Mouse (Mus musculus): ENCODE results near the gene Usp36.

Gene Usp36

DNA sequence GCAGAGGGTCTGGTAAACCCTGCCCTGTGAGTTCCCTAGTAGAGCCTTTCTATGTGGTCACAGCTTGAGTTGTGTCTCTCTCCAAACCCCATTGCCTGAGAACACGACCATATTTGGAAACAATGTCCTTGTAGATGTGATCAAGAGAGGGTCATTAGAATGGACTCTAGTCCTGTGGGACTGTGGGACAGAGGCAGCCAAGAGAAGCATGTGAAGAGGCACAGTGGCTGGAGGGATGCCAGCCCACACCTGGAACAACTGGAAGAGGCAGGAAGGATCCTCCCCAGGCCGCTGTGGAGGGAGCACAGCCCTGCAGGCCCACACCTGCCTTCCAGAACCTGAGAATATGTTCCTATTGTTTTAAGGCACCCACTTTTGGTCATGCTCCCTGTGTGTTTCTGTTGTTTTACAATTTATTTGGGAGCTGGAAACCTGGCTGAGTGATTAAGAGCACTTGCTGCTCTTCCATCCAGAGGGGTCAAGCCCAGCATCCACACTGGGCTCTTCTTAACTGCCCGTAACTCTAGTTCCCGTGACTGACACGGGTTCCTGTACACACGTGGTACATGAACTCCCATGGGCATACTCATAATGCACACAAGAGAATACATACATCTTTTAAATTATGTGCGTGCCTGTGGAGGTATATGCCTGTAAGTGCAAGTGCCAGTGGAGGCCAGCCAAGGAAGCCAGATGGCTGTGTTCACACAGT lies 36.4 kb downstream of the Usp36 start:
- Histone ChIP-seq H3K9me3 (ENCODE audit: low read length) (no peaks in the 10 kb centered on the region), H3K27me3 (ENCODE audit: insufficient read depth, low read length) (no peaks in the 10 kb centered on the region), H3K36me3 (ENCODE audit: insufficient read depth, low read length) (peaks cover 27% of the 10 kb centered on the region), H3K4me1 (replicated peaks; ENCODE audit: low read depth, low read length) (peaks cover 51% of the 10 kb centered on the region), H3K4me3 (replicated peaks; ENCODE audit: low read length) (no peak overlapping the region)
- TF ChIP-seq CTCF (conservative IDR thresholded peaks at IDR 0.05; ENCODE audit: low read length) (no peak), POU5F1 (IDR thresholded peaks at IDR 0.05; ENCODE audit: borderline replicate concordance, low read length) (no peak), NANOG (IDR thresholded peaks at IDR 0.05; ENCODE audit: borderline replicate concordance, low read length) (no peak)

DNA sequence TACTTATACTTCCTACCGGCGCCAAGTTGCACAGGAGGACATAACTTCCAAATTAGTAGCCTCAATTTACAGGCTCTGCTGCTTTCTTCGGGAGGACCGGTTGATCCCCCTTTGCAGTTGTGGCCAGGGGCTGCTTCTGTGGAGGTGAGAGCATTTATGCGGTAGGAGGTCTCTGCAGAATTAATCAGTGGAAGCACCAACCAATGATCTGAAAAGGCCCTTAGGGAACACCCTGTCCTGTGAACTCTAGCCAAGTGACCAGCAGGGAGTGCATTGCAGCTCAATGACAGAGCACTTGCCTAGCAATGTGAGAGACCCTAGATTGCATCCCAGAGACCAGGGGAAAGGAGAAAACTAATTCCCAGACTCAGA lies 41.0 kb downstream of the Usp36 start:
- Histone ChIP-seq H3K27me3 (ENCODE audit: insufficient read depth, low read length) (peaks cover 24% of the 10 kb centered on the region), H3K4me1 (replicated peaks; ENCODE audit: low read depth, low read length) (peaks cover 33% of the 10 kb centered on the region), H3K9me3 (ENCODE audit: low read length) (no peaks in the 10 kb centered on the region), H3K4me3 (replicated peaks; ENCODE audit: low read length) (peak overlapping the region; percentile 65), H3K36me3 (ENCODE audit: insufficient read depth, low read length) (no peaks in the 10 kb centered on the region)
- no peak for TF ChIP-seq CTCF (conservative IDR thresholded peaks at IDR 0.05; ENCODE audit: low read length)
- no peak for TF ChIP-seq POU5F1 (IDR thresholded peaks at IDR 0.05; ENCODE audit: borderline replicate concordance, low read length)
- no peak for TF ChIP-seq NANOG (IDR thresholded peaks at IDR 0.05; ENCODE audit: borderline replicate concordance, low read length)

DNA sequence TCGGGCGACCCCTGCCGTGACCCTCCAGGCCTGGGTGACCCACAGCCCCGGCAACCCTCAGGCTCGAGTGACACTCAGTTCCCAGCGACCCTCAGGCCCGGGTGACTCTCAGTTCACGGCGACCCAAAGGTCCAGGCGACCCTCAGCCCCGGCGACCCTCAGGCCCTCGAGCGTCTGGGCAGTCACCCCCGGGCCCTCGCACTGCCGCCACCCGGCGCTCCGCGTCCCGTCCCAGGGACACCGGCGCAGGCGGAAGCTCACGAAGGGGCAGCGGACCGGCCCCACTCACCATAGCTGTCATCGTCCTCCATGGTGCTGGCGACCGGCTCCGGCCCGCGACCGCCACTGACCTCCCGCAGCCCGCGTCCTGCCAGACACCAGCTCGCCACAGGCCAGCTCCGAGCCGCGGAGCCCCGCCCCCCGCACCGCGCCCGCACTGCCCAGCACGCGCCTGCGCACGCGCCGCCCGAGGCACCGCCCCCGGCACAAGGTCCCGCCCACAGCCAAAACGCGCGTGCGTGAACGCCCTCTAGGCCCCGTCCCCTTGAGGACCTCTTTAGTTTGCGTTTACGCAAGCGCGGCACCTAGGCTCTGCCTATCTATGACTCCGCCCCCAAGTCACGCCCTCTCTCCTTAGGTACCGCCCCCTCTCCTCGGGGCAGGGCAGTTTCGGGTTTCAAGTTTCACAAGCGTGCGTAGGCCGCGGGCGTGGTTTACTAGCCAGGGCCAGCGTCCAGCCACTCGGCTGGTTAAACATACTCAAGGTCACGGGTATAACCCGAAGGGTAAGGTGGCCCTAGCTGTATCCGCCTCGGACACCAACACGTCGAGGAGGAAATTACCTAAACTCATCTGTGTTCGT lies 41.7 kb downstream of the Usp36 start, which contains the start of gene Cyth1:
Cyth1 (minus strand) TSS at position 443 of the 862 bp plus-strand sequence.
- Histone ChIP-seq H3K36me3 (ENCODE audit: insufficient read depth, low read length) (no peaks in the 10 kb centered on the region), H3K4me3 (replicated peaks; ENCODE audit: low read length) (peak within 1 kb of the TSS; percentile 88), H3K9me3 (ENCODE audit: low read length) (no peaks in the 10 kb centered on the region), H3K27me3 (ENCODE audit: insufficient read depth, low read length) (peaks cover 24% of the 10 kb centered on the region), H3K4me1 (replicated peaks; ENCODE audit: low read depth, low read length) (peaks cover 27% of the 10 kb centered on the region)
- TF ChIP-seq NANOG (IDR thresholded peaks at IDR 0.05; ENCODE audit: borderline replicate concordance, low read length) (no peak), POU5F1 (IDR thresholded peaks at IDR 0.05; ENCODE audit: borderline replicate concordance, low read length) (no peak), CTCF (conservative IDR thresholded peaks at IDR 0.05; ENCODE audit: low read length) (no peak)

DNA sequence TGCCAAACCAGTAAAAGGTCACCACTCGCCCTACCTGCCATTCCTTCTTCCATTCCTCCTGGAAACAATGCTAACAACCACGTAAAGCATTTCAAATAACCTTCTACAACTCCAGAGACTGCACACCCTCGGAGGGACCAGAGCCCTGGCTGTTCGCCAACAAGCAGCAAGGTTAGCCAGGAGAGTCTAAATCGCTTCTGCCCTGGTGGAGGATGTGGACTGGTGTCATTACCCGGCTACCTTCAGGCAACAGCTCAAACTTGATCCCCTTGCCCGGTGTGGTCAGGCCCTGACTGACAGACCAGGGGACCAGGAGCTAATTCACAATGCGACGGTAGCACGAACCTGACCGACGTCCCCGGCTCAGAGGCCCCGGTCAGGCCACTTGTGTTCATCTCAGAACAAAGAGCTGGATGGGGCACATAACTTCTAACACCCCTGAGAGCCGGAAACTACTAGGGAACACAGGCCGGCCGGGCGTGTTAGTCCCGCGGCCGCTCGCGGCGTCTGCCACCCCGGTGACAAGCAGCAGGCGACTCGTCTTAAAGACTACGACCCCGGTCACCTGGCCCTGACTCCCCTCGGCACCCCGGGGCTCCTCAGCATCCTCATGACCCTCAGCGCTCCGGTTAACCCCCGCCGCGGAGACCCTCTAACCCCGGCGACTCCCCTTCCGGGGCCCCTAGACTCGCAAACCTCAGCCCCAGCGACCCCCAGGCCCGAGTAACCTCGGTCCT lies 42.5 kb downstream of the Usp36 start:
- Histone ChIP-seq H3K36me3 (ENCODE audit: insufficient read depth, low read length) (no peaks in the 10 kb centered on the region), H3K4me3 (replicated peaks; ENCODE audit: low read length) (peak overlapping the region; percentile 88), H3K27me3 (ENCODE audit: insufficient read depth, low read length) (peaks cover 24% of the 10 kb centered on the region), H3K9me3 (ENCODE audit: low read length) (no peaks in the 10 kb centered on the region), H3K4me1 (replicated peaks; ENCODE audit: low read depth, low read length) (peaks cover 25% of the 10 kb centered on the region)
- TF ChIP-seq NANOG (IDR thresholded peaks at IDR 0.05; ENCODE audit: borderline replicate concordance, low read length) (no peak), POU5F1 (IDR thresholded peaks at IDR 0.05; ENCODE audit: borderline replicate concordance, low read length) (no peak), CTCF (conservative IDR thresholded peaks at IDR 0.05; ENCODE audit: low read length) (no peak)

DNA sequence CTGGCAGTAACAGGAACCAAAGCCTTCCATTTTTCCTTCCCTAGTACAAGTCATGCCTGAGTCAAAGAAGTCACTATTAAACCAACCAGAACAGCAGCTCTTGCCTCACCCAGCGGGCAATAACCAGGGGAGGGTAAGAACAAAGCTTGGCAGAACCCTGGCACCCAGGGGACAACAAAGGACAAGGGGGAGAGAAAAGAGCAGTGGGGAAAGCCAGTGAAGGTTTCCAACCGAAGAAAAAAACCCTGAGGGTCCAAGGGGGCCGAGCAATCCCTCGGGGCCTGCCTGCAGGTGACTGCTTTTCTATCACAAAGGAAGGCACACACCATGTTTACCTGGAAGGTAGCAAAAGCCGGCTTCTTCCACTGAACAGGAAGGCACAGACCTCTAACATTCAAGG lies 43.3 kb downstream of the Usp36 start:
- TF ChIP-seq POU5F1 (IDR thresholded peaks at IDR 0.05; ENCODE audit: borderline replicate concordance, low read length) (no peak), NANOG (IDR thresholded peaks at IDR 0.05; ENCODE audit: borderline replicate concordance, low read length) (no peak)
- Histone ChIP-seq H3K4me3 (replicated peaks; ENCODE audit: low read length) (no peak overlapping the region), H3K4me1 (replicated peaks; ENCODE audit: low read depth, low read length) (peaks cover 25% of the 10 kb centered on the region), H3K36me3 (ENCODE audit: insufficient read depth, low read length) (no peaks in the 10 kb centered on the region), H3K27me3 (ENCODE audit: insufficient read depth, low read length) (peaks cover 24% of the 10 kb centered on the region), H3K9me3 (ENCODE audit: low read length) (no peaks in the 10 kb centered on the region)

DNA sequence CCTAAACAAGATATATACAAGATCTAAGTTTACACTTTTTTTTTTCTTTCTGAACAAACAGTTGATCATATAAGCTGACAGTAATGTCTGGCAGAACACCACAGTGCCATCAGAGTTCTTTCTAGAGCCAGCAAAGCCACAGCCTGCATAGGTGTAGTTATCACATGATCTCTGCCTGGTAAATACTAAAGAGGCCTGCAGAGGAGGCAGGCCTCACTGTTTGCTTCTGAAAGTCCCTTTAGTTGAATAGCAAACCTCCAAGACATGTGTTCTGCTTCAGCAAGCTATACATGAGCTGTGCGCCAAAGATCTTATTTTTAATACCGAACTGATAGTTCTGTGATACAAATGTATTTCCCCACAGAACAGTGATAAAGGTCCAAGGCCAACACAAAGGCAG lies 44.9 kb downstream of the Usp36 start:
- no peaks in the 10 kb centered on the region for H3K9me3 ChIP-seq (ENCODE audit: low read length)

DNA sequence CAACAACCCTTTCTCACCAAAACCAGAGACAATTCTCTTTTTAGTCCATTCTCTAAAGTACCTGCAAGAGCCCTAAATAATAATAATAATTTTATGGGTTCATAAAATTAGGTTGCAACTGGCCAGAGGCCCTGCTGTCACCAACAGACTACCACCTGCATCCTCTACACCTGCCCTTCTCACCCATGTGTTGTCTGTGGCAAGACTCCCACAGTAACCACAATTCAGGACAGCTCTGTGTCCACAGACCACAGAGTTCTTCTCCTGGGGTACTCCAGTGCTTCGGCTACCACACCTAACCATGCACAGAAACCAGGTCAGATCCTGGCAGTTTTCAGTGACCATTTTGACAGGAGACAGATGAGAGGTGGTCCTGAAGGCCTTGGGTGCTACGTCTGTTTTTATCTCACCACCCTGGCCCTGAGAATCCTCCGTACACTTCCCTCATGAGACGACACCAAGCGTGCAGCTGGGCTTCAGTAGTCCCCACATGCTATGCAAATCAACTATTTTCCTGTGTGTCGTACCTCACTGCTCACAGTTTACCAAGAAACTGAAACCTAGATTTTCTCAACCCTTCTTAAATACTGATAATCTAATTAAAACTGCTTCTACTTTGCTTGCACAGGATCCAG lies 46.3 kb downstream of the Usp36 start:
- Histone ChIP-seq H3K36me3 (ENCODE audit: insufficient read depth, low read length) (no peaks in the 10 kb centered on the region), H3K27me3 (ENCODE audit: insufficient read depth, low read length) (peaks cover 24% of the 10 kb centered on the region), H3K4me1 (replicated peaks; ENCODE audit: low read depth, low read length) (peaks cover 32% of the 10 kb centered on the region), H3K9me3 (ENCODE audit: low read length) (no peaks in the 10 kb centered on the region), H3K4me3 (replicated peaks; ENCODE audit: low read length) (no peak overlapping the region)
- no peak for TF ChIP-seq POU5F1 (IDR thresholded peaks at IDR 0.05; ENCODE audit: borderline replicate concordance, low read length)
- no peak for TF ChIP-seq NANOG (IDR thresholded peaks at IDR 0.05; ENCODE audit: borderline replicate concordance, low read length)
- no peak for TF ChIP-seq CTCF (conservative IDR thresholded peaks at IDR 0.05; ENCODE audit: low read length)

More for the DNA sequence above, 44.9 kb downstream of the Usp36 start:
- no peaks in the 10 kb centered on the region for H3K36me3 ChIP-seq (ENCODE audit: insufficient read depth, low read length)
- peaks cover 33% of the 10 kb centered on the region for H3K4me1 ChIP-seq (replicated peaks; ENCODE audit: low read depth, low read length)
- no peak overlapping the region for H3K4me3 ChIP-seq (replicated peaks; ENCODE audit: low read length)
- peaks cover 24% of the 10 kb centered on the region for H3K27me3 ChIP-seq (ENCODE audit: insufficient read depth, low read length)
- no peak for TF ChIP-seq CTCF (conservative IDR thresholded peaks at IDR 0.05; ENCODE audit: low read length)
- no peak for TF ChIP-seq NANOG (IDR thresholded peaks at IDR 0.05; ENCODE audit: borderline replicate concordance, low read length)
- TF ChIP-seq POU5F1 (IDR thresholded peaks at IDR 0.05; ENCODE audit: borderline replicate concordance, low read length): no peak

Data from E14TG2a.4 (cell line).